Mouse (Mus musculus): ENCODE results near the gene Sult4a1.
A peak's percentile ranks its signal among the peaks of the same experiment; 100 is the strongest.

Gene Sult4a1

GRCm38 (mm10) chr15:84045562-84045961 is 60.0 kb downstream of the Sult4a1 start:
- DNase-seq (ENCODE audit: low read depth, low spot score) = peak; percentile 20

DNA sequence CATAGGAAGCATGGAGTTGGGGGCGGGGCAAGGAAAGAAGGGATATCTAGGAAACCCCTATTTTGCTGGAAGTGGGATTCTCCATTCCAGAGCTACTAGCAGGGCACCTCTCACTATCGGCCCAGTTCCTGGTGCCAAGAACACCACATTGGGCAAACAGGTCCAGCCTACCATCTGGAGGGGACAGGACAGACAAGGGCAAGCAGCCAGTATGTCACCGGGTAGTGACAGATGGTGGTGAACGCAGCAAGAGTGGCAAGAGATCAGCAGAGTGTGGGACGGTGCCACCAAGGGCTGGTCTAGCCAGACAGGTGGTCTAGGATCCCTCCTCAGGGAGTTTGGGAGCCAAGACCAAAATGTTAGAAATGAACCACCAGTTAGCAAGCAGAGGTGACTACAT is 68.5 kb downstream of the Sult4a1 start:
- no peak for DNase-seq (ENCODE audit: low read depth, low spot score)

Measured in ES-CJ7 (cell line).